Mouse (Mus musculus): ENCODE data around the gene Gm42417. TPM values are rescaled to one million over a fixed set of nuclear protein-coding genes. Genes with fewer than 3 reads are reported as not detected.
A peak's percentile ranks its signal among the peaks of the same experiment; 100 is the strongest.

The Gm42417 gene
- polyA plus RNA-seq, 1 experiment from 2014 or later: not detected

DNA sequence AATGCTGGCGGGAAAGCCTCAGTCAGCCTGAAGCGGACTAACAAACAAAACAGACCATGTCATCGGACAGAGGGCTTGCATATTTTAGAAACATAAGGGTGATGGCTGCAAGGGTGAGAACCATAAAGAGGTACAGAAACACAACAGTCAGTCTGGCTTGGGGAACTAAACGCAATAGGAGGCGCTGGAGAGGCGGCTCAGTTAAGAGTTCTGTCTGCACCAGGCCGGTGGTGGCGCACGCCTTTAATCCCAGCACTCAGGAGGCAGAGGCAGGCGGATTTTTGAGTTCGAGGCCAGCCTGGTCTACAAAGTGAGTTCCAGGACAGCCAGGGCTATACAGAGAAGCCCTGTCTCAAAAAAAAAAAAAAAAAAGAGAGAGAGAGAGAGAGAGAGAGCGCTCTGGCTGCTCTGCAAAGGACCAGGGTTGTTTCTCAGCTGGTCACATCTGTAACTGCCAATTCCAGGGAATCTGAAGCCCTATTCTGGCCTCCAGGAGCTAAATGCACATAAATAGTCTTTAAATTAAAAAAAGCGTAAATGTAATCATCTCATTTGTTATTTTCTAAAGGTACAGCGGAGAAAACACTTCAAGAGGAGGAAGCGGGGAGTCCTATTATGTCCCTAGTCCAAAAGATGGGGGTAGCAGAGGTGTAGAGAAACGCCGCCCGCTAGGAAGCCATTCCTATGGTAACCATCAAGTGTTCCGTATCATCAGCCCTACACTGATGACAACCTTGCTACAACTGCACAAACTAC, 6.8 kb upstream of the Gm42417 start:
- H3K27ac ChIP-seq (ENCODE audit: low read depth): peak overlapping the region; percentile 16; the same call in 1 of the 2 replicates
- 0 out of 2 replicates have a peak, but pooled peaks cover 4% of the 10 kb centered on the region for H3K4me1 ChIP-seq (ENCODE audit: insufficient read depth)
- H3K9ac ChIP-seq (replicated peaks): 0 out of 2 replicates have a peak overlapping the region, but pooled peaks have one; percentile 65
- no peak for DNase-seq
- peak overlapping the region; percentile 71 for H3K4me3 ChIP-seq (ENCODE audit: low read depth, low read length)
- 66% methylated on average over 19 of the region's 19 CpGs for WGBS (ENCODE audit: insufficient replicate concordance)
- no peaks in the 10 kb centered on the region for H3K9me3 ChIP-seq (ENCODE audit: low read length)
- 0 out of 2 replicates have a peak, but pooled peaks have one; percentile 18 for TF ChIP-seq CTCF (IDR thresholded peaks at IDR 0.05; ENCODE audit: low read depth)
- TF ChIP-seq EP300 (IDR thresholded peaks at IDR 0.05; ENCODE audit: low read depth): no peak
- peaks cover 14% of the 10 kb centered on the region for H3K36me3 ChIP-seq (replicated peaks; ENCODE audit: insufficient read depth, low read length)
- peak overlapping the region; percentile 82 for H3K4me2 ChIP-seq (ENCODE audit: low read depth, low read length)
- H3K27me3 ChIP-seq (ENCODE audit: insufficient read depth, low read length): no peaks in the 10 kb centered on the region
- no peak for ATAC-seq

DNA sequence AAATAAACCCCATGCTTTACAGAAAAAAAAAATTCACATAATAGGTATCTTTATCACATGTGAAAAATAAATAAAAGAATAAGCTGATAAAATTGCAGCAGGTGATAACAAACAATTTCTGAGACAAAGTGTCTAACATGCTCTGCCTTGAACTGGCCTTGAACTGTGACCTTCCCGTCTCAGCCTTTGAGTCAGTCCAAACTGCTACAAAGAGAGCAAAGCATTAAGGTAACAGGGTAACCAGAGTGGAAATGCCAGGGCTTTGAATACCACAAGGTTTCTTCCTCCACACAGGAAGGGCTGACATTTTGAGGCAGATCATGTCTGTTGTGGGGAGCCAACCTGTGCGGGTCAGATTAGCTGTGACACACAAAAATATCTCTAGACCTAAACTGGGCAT, 6.2 kb upstream of the Gm42417 start:
- 56% methylated on average over 2 of the region's 2 CpGs for WGBS (ENCODE audit: insufficient replicate concordance)
- Histone ChIP-seq H3K27me3 (ENCODE audit: insufficient read depth, low read length) (no peaks in the 10 kb centered on the region), H3K4me3 (ENCODE audit: low read depth, low read length) (no peak overlapping the region), H3K36me3 (replicated peaks; ENCODE audit: insufficient read depth, low read length) (peaks cover 12% of the 10 kb centered on the region), H3K27ac (ENCODE audit: low read depth) (peak overlapping the region; percentile 16; the same call in 1 of the 2 replicates), H3K4me1 (ENCODE audit: insufficient read depth) (0 out of 2 replicates have a peak, but pooled peaks cover 4% of the 10 kb centered on the region), H3K9ac (replicated peaks) (no peak overlapping the region), H3K9me3 (ENCODE audit: low read length) (no peaks in the 10 kb centered on the region), H3K4me2 (ENCODE audit: low read depth, low read length) (no peak overlapping the region)
- no peak for TF ChIP-seq EP300 (IDR thresholded peaks at IDR 0.05; ENCODE audit: low read depth)
- TF ChIP-seq CTCF (IDR thresholded peaks at IDR 0.05; ENCODE audit: low read depth): no peak
- DNase-seq (no peak), ATAC-seq (no peak)

DNA sequence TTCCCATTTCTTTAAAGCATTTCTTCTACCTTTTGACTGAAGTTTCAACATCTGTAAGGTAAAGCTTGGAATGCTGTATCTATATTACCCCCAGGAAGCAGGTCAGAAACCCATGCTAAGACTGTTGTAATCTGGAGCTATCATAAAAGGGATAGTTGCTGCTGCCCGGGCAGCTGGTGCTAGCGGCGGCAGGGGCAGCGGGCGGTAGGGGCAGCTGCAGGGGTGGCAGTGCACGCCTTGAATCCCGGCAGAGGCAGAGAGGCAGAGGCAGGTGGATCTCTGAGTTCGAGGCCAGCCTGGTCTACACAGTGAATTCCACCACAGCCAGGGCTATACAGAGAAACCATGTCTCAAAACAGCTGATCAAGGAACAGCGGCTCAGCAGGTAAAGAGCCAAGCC, 3.7 kb upstream of the Gm42417 start:
- WGBS (ENCODE audit: insufficient replicate concordance): 89% methylated on average over 9 of the region's 9 CpGs
- no peak for ATAC-seq

DNA sequence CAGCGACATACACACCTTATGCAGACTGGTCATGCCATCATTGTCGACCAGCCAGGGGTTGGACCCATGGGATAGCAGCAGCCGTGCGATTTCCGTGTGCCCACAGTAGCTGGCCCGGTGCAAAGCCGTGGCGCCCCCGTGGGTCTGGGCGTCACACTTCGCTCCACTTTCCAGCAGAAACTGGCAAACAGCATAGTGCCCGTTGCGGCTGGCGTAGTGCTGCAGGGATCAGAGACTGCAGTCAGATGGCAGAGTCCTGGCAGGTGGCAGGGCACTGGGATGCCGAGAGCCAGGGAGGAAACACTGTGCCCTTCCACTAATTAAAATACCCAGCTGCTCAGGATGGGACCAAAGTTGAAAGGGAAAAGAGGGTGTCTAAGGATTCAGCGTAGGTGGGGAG, 2.6 kb upstream of the Gm42417 start:
- no peak for DNase-seq
- H3K9ac ChIP-seq (replicated peaks): no peak overlapping the region
- H3K36me3 ChIP-seq (replicated peaks; ENCODE audit: insufficient read depth, low read length): peaks cover 12% of the 10 kb centered on the region; the same call in 1 of the 2 replicates
- no peak for ATAC-seq
- WGBS (ENCODE audit: insufficient replicate concordance): 94% methylated on average over 16 of the region's 16 CpGs
- no peak overlapping the region for H3K4me3 ChIP-seq (ENCODE audit: low read depth, low read length)
- no peak overlapping the region for H3K4me2 ChIP-seq (ENCODE audit: low read depth, low read length)
- H3K27me3 ChIP-seq (ENCODE audit: insufficient read depth, low read length): no peaks in the 10 kb centered on the region
- no peak overlapping the region for H3K27ac ChIP-seq (ENCODE audit: low read depth)
- no peak for TF ChIP-seq CTCF (IDR thresholded peaks at IDR 0.05; ENCODE audit: low read depth)
- TF ChIP-seq EP300 (IDR thresholded peaks at IDR 0.05; ENCODE audit: low read depth): no peak
- H3K4me1 ChIP-seq (ENCODE audit: insufficient read depth): 0 out of 2 replicates have a peak, but pooled peaks cover 10% of the 10 kb centered on the region
- no peaks in the 10 kb centered on the region for H3K9me3 ChIP-seq (ENCODE audit: low read length)

More for the DNA sequence above, 3.7 kb upstream of the Gm42417 start:
- Histone ChIP-seq H3K4me2 (ENCODE audit: low read depth, low read length) (no peak overlapping the region), H3K36me3 (replicated peaks; ENCODE audit: insufficient read depth, low read length) (peaks cover 12% of the 10 kb centered on the region; the same call in 1 of the 2 replicates), H3K27me3 (ENCODE audit: insufficient read depth, low read length) (no peaks in the 10 kb centered on the region), H3K9ac (replicated peaks) (no peak overlapping the region), H3K4me1 (ENCODE audit: insufficient read depth) (0 out of 2 replicates have a peak, but pooled peaks cover 6% of the 10 kb centered on the region), H3K4me3 (ENCODE audit: low read depth, low read length) (no peak overlapping the region), H3K9me3 (ENCODE audit: low read length) (no peaks in the 10 kb centered on the region), H3K27ac (ENCODE audit: low read depth) (no peak overlapping the region)
- TF ChIP-seq EP300 (IDR thresholded peaks at IDR 0.05; ENCODE audit: low read depth) (no peak), CTCF (IDR thresholded peaks at IDR 0.05; ENCODE audit: low read depth) (no peak)
- no peak for DNase-seq

DNA sequence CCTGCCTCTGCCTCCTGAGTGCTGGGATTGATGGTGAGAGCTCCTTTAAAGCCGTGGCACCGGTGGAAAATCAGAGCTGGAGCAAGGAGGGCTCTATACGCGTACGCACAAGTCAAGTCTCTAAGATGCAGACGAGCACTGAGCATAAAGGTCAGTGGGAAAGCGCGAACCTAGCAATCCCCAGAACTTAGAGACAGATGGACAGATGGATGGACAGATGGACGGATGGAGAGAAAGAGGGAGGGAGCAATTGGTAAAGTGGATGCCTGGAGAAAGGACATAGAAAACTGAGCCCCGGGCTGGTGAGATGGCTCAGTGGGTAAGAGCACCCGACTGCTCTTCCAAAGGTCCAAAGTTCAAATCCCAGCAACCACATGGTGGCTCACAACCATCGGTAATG, 1.6 kb upstream of the Gm42417 start:
- 86% methylated on average over 12 of the region's 12 CpGs for WGBS (ENCODE audit: insufficient replicate concordance)
- H3K36me3 ChIP-seq (replicated peaks; ENCODE audit: insufficient read depth, low read length): peaks cover 12% of the 10 kb centered on the region; the same call in 1 of the 2 replicates

DNA sequence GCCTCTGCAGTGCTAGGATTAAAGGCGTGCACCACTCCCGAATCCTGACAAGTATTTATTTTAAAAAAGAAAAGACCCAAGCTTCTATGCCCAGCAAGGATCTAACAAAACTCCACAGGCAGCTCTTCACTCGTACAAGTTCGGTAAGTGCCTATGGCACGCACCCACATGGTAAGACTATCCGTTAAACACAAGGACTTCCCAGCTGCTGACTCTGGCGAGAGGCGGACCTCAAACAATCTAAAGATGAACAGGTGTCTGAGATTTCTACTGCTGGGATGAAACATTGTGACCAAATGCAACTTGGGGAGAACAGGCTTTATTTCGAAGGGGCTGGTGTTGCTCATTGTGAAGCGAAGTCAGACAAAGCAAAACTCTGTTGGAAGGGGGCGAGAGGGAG, 903 bp upstream of the Gm42417 start:
- peaks cover 13% of the 10 kb centered on the region; the same call in 1 of the 2 replicates for H3K4me1 ChIP-seq (ENCODE audit: insufficient read depth)
- no peak for ATAC-seq
- 81% methylated on average over 11 of the region's 11 CpGs for WGBS (ENCODE audit: insufficient replicate concordance)
- no peak for TF ChIP-seq CTCF (IDR thresholded peaks at IDR 0.05; ENCODE audit: low read depth)
- TF ChIP-seq EP300 (IDR thresholded peaks at IDR 0.05; ENCODE audit: low read depth): no peak
- no peak overlapping the region for H3K4me2 ChIP-seq (ENCODE audit: low read depth, low read length)
- DNase-seq: no peak
- no peaks in the 10 kb centered on the region for H3K9me3 ChIP-seq (ENCODE audit: low read length)
- no peak overlapping the region for H3K27ac ChIP-seq (ENCODE audit: low read depth)
- H3K36me3 ChIP-seq (replicated peaks; ENCODE audit: insufficient read depth, low read length): peaks cover 12% of the 10 kb centered on the region; the same call in 1 of the 2 replicates
- no peak overlapping the region for H3K4me3 ChIP-seq (ENCODE audit: low read depth, low read length)
- no peaks in the 10 kb centered on the region for H3K27me3 ChIP-seq (ENCODE audit: insufficient read depth, low read length)
- H3K9ac ChIP-seq (replicated peaks): no peak overlapping the region

More for the DNA sequence above, 1.6 kb upstream of the Gm42417 start:
- TF ChIP-seq EP300 (IDR thresholded peaks at IDR 0.05; ENCODE audit: low read depth): no peak
- no peak for TF ChIP-seq CTCF (IDR thresholded peaks at IDR 0.05; ENCODE audit: low read depth)
- Histone ChIP-seq H3K9ac (replicated peaks) (no peak overlapping the region), H3K4me2 (ENCODE audit: low read depth, low read length) (no peak overlapping the region), H3K9me3 (ENCODE audit: low read length) (no peaks in the 10 kb centered on the region), H3K4me1 (ENCODE audit: insufficient read depth) (peaks cover 10% of the 10 kb centered on the region; the same call in 1 of the 2 replicates), H3K27me3 (ENCODE audit: insufficient read depth, low read length) (no peaks in the 10 kb centered on the region), H3K27ac (ENCODE audit: low read depth) (no peak overlapping the region), H3K4me3 (ENCODE audit: low read depth, low read length) (no peak overlapping the region)
- ATAC-seq (no peak), DNase-seq (no peak)
